Mouse (Mus musculus) small intestine, adult 2 months (tissue): ENCODE data around the gene Srgap3. TPM values are rescaled to one million over a fixed set of nuclear protein-coding genes. Genes with fewer than 3 reads are reported as not detected.

ENCODE experiments used
- H3K27ac ChIP-seq: fragments of 200-500 bp; 2 replicates; pipeline ENCODE4 v1.5.1; 2012; ENCODE audit warnings: low read depth, low read length, control low read depth, inconsistent platforms; ENCODE audit not compliant: insufficient read depth
- H3K27me3 ChIP-seq: fragments of 200-500 bp; 2 replicates; pipeline ENCODE4 v1.6.1; 2012; ENCODE audit warnings: mild to moderate bottlenecking, moderate library complexity, low read length, inconsistent platforms; ENCODE audit not compliant: control insufficient read depth, insufficient read depth
- H3K36me3 ChIP-seq: fragments of 200-500 bp; 2 replicates; pipeline ENCODE4 v1.6.1; 2012; ENCODE audit warnings: mild to moderate bottlenecking, low read length, control low read depth, inconsistent platforms; ENCODE audit not compliant: control insufficient read depth, insufficient read depth
- H3K4me1 ChIP-seq: fragments of 200-500 bp; 2 replicates; pipeline ENCODE4 v1.6.1; 2012; ENCODE audit warnings: low read length, inconsistent platforms, mixed read lengths; ENCODE audit not compliant: control insufficient read depth, insufficient read depth, insufficient read length
- H3K4me3 ChIP-seq: fragments of 200-500 bp; 2 replicates; pipeline ENCODE4 v1.5.1; 2012; ENCODE audit warnings: low read depth, mild to moderate bottlenecking, control low read depth, inconsistent platforms, low read length, moderate library complexity
- CTCF ChIP-seq: fragments of 200-500 bp; IDR thresholded peaks from 2 replicates; pipeline ENCODE4 v1.5.1; 2012; ENCODE audit warnings: low read depth, mild to moderate bottlenecking, control low read depth, inconsistent platforms, low read length, moderate library complexity, mixed read lengths; ENCODE audit not compliant: insufficient replicate concordance, insufficient read length; ENCODE audit errors: extremely low read depth
- POLR2A ChIP-seq: fragments of 200-500 bp; IDR thresholded peaks from 2 replicates; pipeline ENCODE4 v1.6.1; 2012; ENCODE audit warnings: low read depth, mild to moderate bottlenecking, control low read depth, inconsistent platforms, low read length, moderate library complexity
- WGBS: fragments of 180-500 bp; shearing (Covaris S2); methylation state at CpG from one replicate; pipeline ENCODE4 v1.1.7; 2018; 5-methylcytosine and 5-hydroxymethylcytosine counted together
- polyA plus RNA-seq: library from polyadenylated mRNA; depleted of rRNA; stranded (reverse); fragments of >200 nt; gene quantifications from 2 replicates; pipeline ENCODE4 v1.2.3, GENCODE M21; 2012

Gene Srgap3
- polyA plus RNA-seq, 1 experiment: 0.63 TPM

- Histone ChIP-seq H3K4me1 (no peaks in the 10 kb centered on the region), H3K27me3 (no peaks in the 10 kb centered on the region), H3K27ac (no peak overlapping the region), H3K36me3 (no peaks in the 10 kb centered on the region), H3K4me3 (no peak overlapping the region)
- TF ChIP-seq POLR2A: no peak
- no peak for TF ChIP-seq CTCF
- 77% methylated on average over 13 of the region's 13 CpGs for WGBS
Observed at GRCm38 (mm10) chr6:112924606-112925141, 22.4 kb downstream of the Srgap3 start.

- no peaks in the 10 kb centered on the region for H3K27me3 ChIP-seq
- H3K4me1 ChIP-seq: no peaks in the 10 kb centered on the region
- 90% methylated on average over 8 of the region's 8 CpGs for WGBS
- no peak overlapping the region for H3K27ac ChIP-seq
- TF ChIP-seq POLR2A (no peak), CTCF (no peak)
- H3K36me3 ChIP-seq: no peaks in the 10 kb centered on the region
- no peak overlapping the region for H3K4me3 ChIP-seq
Observed at GRCm38 (mm10) chr6:112920619-112921195, 26.4 kb downstream of the Srgap3 start.

- WGBS: 92% methylated on average over 8 of the region's 8 CpGs
- Histone ChIP-seq H3K27ac (no peak overlapping the region), H3K4me1 (no peaks in the 10 kb centered on the region), H3K27me3 (no peaks in the 10 kb centered on the region), H3K36me3 (no peaks in the 10 kb centered on the region), H3K4me3 (no peak overlapping the region)
- TF ChIP-seq CTCF (no peak), POLR2A (no peak)
Observed at GRCm38 (mm10) chr6:112917717-112918116, 29.3 kb downstream of the Srgap3 start.

GRCm38 (mm10) chr6:112916243-112916642, 30.8 kb downstream of the Srgap3 start:
- H3K27me3 ChIP-seq: no peaks in the 10 kb centered on the region
- H3K27ac ChIP-seq: no peak overlapping the region
- no peaks in the 10 kb centered on the region for H3K36me3 ChIP-seq
- H3K4me3 ChIP-seq: no peak overlapping the region
- no peaks in the 10 kb centered on the region for H3K4me1 ChIP-seq
- TF ChIP-seq POLR2A (no peak), CTCF (no peak)
- 94% methylated on average over 2 of the region's 2 CpGs for WGBS

- Histone ChIP-seq H3K4me1 (no peaks in the 10 kb centered on the region), H3K27ac (no peak overlapping the region), H3K27me3 (no peaks in the 10 kb centered on the region), H3K36me3 (no peaks in the 10 kb centered on the region), H3K4me3 (no peak overlapping the region)
- no peak for TF ChIP-seq POLR2A
- no peak for TF ChIP-seq CTCF
- WGBS: 82% methylated on average over 5 of the region's 5 CpGs
Observed at GRCm38 (mm10) chr6:112912552-112912951, 34.5 kb downstream of the Srgap3 start.

GRCm38 (mm10) chr6:112909711-112910110, 37.4 kb downstream of the Srgap3 start:
- Histone ChIP-seq H3K4me3 (no peak overlapping the region), H3K27me3 (no peaks in the 10 kb centered on the region), H3K4me1 (no peaks in the 10 kb centered on the region), H3K36me3 (no peaks in the 10 kb centered on the region), H3K27ac (no peak overlapping the region)
- no peak for TF ChIP-seq CTCF
- 77% methylated on average over 2 of the region's 2 CpGs for WGBS

- TF ChIP-seq CTCF (no peak), POLR2A (no peak)
- H3K27me3 ChIP-seq: no peaks in the 10 kb centered on the region
- H3K4me1 ChIP-seq: no peaks in the 10 kb centered on the region
- no peak overlapping the region for H3K27ac ChIP-seq
- H3K4me3 ChIP-seq: no peak overlapping the region
- 72% methylated on average over 8 of the region's 8 CpGs for WGBS
- H3K36me3 ChIP-seq: no peaks in the 10 kb centered on the region
Observed at GRCm38 (mm10) chr6:112907887-112908584, 39.0 kb downstream of the Srgap3 start.
